Mouse (Mus musculus): Measurements from ENCODE around the gene Heg1. TPM values are rescaled to one million over a fixed set of nuclear protein-coding genes. Genes with fewer than 3 reads are reported as not detected.

The Heg1 gene
- polyA plus RNA-seq, 1 experiment from 2014 or later = 9.1 TPM

DNA sequence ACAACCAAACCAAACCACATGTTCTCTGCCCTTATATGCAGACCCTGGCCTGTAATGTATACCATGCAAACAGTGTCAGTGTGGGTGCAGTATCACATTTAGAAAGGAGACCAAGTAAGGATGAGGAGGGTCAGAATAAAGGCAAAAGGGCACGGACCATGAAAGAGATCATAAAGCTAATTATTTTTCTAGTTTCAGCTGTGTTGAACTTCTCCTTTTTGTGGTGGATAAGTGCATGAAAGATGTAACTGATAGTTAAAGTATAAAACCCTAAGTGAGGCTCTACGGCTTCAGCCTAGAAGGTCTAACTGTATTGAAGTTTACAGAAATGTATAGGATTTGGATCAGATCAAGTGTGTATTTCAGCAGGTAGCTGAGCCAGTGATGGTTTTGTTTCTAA is 63.8 kb downstream of the Heg1 start:
- no peak for ATAC-seq (ENCODE audit: low FRiP score, low TSS enrichment)
- H3K4me2 ChIP-seq (replicated peaks; ENCODE audit: low read depth) = no peak overlapping the region
- H3K27me3 ChIP-seq (ENCODE audit: control insufficient read depth, insufficient read depth, low read length) = no peaks in the 10 kb centered on the region
- H3K9ac ChIP-seq (ENCODE audit: low read length) = no peak overlapping the region
- H3K27ac ChIP-seq (replicated peaks) = no peak overlapping the region
- DNase-seq (ENCODE audit: low spot score) = no peak
- TF ChIP-seq EP300 (optimal IDR thresholded peaks at IDR 0.05) = no peak
- TF ChIP-seq CTCF (IDR thresholded peaks at IDR 0.05; ENCODE audit: low read depth) = no peak
- no peaks in the 10 kb centered on the region for H3K9me3 ChIP-seq (ENCODE audit: control insufficient read depth, low read length)
- no peak overlapping the region for H3K4me3 ChIP-seq (ENCODE audit: low read depth, low read length)
- H3K4me1 ChIP-seq (replicated peaks; ENCODE audit: control insufficient read depth, insufficient read depth) = no peaks in the 10 kb centered on the region
- WGBS = 93% methylated on average over 2 of the region's 2 CpGs
- no peaks in the 10 kb centered on the region; the same call in 1 of the 2 replicates for H3K36me3 ChIP-seq (ENCODE audit: control insufficient read depth, insufficient read depth, low read length)

- no peaks in the 10 kb centered on the region for H3K4me1 ChIP-seq (replicated peaks; ENCODE audit: control insufficient read depth, insufficient read depth)
- H3K4me3 ChIP-seq (ENCODE audit: low read depth, low read length) = no peak overlapping the region; the same call in 1 of the 2 replicates
- H3K27me3 ChIP-seq (ENCODE audit: control insufficient read depth, insufficient read depth, low read length) = no peaks in the 10 kb centered on the region
- DNase-seq (ENCODE audit: low spot score) (peak; percentile 53), ATAC-seq (ENCODE audit: low FRiP score, low TSS enrichment) (peak; percentile 55)
- TF ChIP-seq EP300 (optimal IDR thresholded peaks at IDR 0.05) (no peak), CTCF (IDR thresholded peaks at IDR 0.05; ENCODE audit: low read depth) (no peak)
- no peak overlapping the region for H3K27ac ChIP-seq (replicated peaks)
- no peaks in the 10 kb centered on the region for H3K9me3 ChIP-seq (ENCODE audit: control insufficient read depth, low read length)
- WGBS = 37% methylated on average over 13 of the region's 13 CpGs
- no peak overlapping the region for H3K9ac ChIP-seq (ENCODE audit: low read length)
- 0 out of 2 replicates have a peak, but pooled peaks cover 1% of the 10 kb centered on the region for H3K36me3 ChIP-seq (ENCODE audit: control insufficient read depth, insufficient read depth, low read length)
- H3K4me2 ChIP-seq (replicated peaks; ENCODE audit: low read depth) = peak overlapping the region; percentile 50
These were observed 67.0 kb downstream of the Heg1 start for GRCm38 (mm10) chr16:33751152-33751551.

- H3K9ac ChIP-seq (ENCODE audit: low read length) = no peak overlapping the region
- TF ChIP-seq EP300 (optimal IDR thresholded peaks at IDR 0.05) (no peak), CTCF (IDR thresholded peaks at IDR 0.05; ENCODE audit: low read depth) (no peak)
- H3K9me3 ChIP-seq (ENCODE audit: control insufficient read depth, low read length) = no peaks in the 10 kb centered on the region
- H3K4me2 ChIP-seq (replicated peaks; ENCODE audit: low read depth) = peak overlapping the region; percentile 50
- H3K4me1 ChIP-seq (replicated peaks; ENCODE audit: control insufficient read depth, insufficient read depth) = no peaks in the 10 kb centered on the region
- peak; percentile 65 for ATAC-seq (ENCODE audit: low FRiP score, low TSS enrichment)
- H3K27ac ChIP-seq (replicated peaks) = no peak overlapping the region
- H3K27me3 ChIP-seq (ENCODE audit: control insufficient read depth, insufficient read depth, low read length) = no peaks in the 10 kb centered on the region
- peak; percentile 42 for DNase-seq (ENCODE audit: low spot score)
- 56% methylated on average over 12 of the region's 12 CpGs for WGBS
- 0 out of 2 replicates have a peak, but pooled peaks cover 3% of the 10 kb centered on the region for H3K36me3 ChIP-seq (ENCODE audit: control insufficient read depth, insufficient read depth, low read length)
- H3K4me3 ChIP-seq (ENCODE audit: low read depth, low read length) = no peak overlapping the region
These were observed 67.4 kb downstream of the Heg1 start for GRCm38 (mm10) chr16:33751590-33751989.

GRCm38 (mm10) chr16:33752904-33753578 is 68.9 kb downstream of the Heg1 start:
- no peaks in the 10 kb centered on the region for H3K27me3 ChIP-seq (ENCODE audit: control insufficient read depth, insufficient read depth, low read length)
- no peak overlapping the region for H3K27ac ChIP-seq (replicated peaks)
- 0 out of 2 replicates have a peak, but pooled peaks cover 3% of the 10 kb centered on the region for H3K36me3 ChIP-seq (ENCODE audit: control insufficient read depth, insufficient read depth, low read length)
- DNase-seq (ENCODE audit: low spot score) = no peak
- TF ChIP-seq EP300 (optimal IDR thresholded peaks at IDR 0.05) (no peak), CTCF (IDR thresholded peaks at IDR 0.05; ENCODE audit: low read depth) (no peak)
- WGBS = 69% methylated on average over 8 of the region's 8 CpGs
- H3K4me2 ChIP-seq (replicated peaks; ENCODE audit: low read depth) = no peak overlapping the region
- H3K9me3 ChIP-seq (ENCODE audit: control insufficient read depth, low read length) = no peaks in the 10 kb centered on the region
- no peak overlapping the region for H3K9ac ChIP-seq (ENCODE audit: low read length)
- no peak; the same call in 1 of the 2 replicates for ATAC-seq (ENCODE audit: low FRiP score, low TSS enrichment)
- no peaks in the 10 kb centered on the region for H3K4me1 ChIP-seq (replicated peaks; ENCODE audit: control insufficient read depth, insufficient read depth)
- no peak overlapping the region for H3K4me3 ChIP-seq (ENCODE audit: low read depth, low read length)

DNA sequence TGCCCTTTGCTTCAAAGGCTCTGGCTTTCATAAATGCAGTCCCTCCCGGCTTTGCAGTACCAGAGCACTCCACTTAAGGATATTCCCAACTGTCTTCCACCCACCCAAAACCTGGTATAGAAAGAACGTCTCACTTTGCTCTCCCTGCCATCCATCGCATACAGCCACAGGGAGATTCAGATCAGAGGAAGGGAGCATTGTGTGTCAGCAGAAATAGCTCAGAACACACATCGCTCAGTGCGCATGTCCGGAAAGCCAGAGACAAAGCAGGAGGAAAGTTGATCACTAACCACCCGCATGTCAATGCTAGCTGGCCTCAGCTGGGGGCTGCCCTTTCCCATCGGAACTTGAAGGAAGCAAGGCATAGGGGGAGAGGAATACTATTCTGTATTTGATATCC is 71.1 kb downstream of the Heg1 start:
- 82% methylated on average over 8 of the region's 8 CpGs for WGBS
- Histone ChIP-seq H3K4me2 (replicated peaks; ENCODE audit: low read depth) (no peak overlapping the region), H3K27ac (replicated peaks) (no peak overlapping the region), H3K9me3 (ENCODE audit: control insufficient read depth, low read length) (no peaks in the 10 kb centered on the region), H3K36me3 (ENCODE audit: control insufficient read depth, insufficient read depth, low read length) (0 out of 2 replicates have a peak, but pooled peaks cover 3% of the 10 kb centered on the region), H3K27me3 (ENCODE audit: control insufficient read depth, insufficient read depth, low read length) (no peaks in the 10 kb centered on the region), H3K4me1 (replicated peaks; ENCODE audit: control insufficient read depth, insufficient read depth) (no peaks in the 10 kb centered on the region), H3K9ac (ENCODE audit: low read length) (no peak overlapping the region), H3K4me3 (ENCODE audit: low read depth, low read length) (no peak overlapping the region)
- ATAC-seq (ENCODE audit: low FRiP score, low TSS enrichment) = no peak
- DNase-seq (ENCODE audit: low spot score) = no peak
- TF ChIP-seq EP300 (optimal IDR thresholded peaks at IDR 0.05) (no peak), CTCF (IDR thresholded peaks at IDR 0.05; ENCODE audit: low read depth) (no peak)

DNA sequence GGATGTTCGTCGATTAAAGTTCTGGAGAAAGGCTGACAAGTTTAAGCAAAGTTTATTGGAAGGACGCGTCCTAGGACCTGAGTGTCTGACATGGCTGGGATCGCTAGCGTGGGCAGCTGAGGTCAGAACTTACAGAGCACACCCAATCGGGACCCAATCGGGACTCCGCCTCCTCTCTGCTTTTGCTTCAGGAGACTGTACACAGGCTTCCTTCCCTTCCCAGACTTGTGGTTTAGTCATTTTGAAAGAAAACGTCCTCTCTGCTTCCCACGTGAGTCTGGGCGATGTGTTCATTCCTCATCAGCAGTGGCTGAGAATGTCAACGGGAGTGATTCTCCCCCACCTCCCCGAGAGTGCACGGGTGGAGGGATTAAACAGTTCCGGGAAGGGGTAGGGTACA is 71.8 kb downstream of the Heg1 start:
- Histone ChIP-seq H3K36me3 (ENCODE audit: control insufficient read depth, insufficient read depth, low read length) (peaks cover 5% of the 10 kb centered on the region; the same call in 1 of the 2 replicates), H3K9ac (ENCODE audit: low read length) (no peak overlapping the region), H3K4me3 (ENCODE audit: low read depth, low read length) (no peak overlapping the region), H3K4me1 (replicated peaks; ENCODE audit: control insufficient read depth, insufficient read depth) (no peaks in the 10 kb centered on the region), H3K9me3 (ENCODE audit: control insufficient read depth, low read length) (no peaks in the 10 kb centered on the region), H3K27me3 (ENCODE audit: control insufficient read depth, insufficient read depth, low read length) (no peaks in the 10 kb centered on the region), H3K27ac (replicated peaks) (no peak overlapping the region), H3K4me2 (replicated peaks; ENCODE audit: low read depth) (no peak overlapping the region)
- WGBS = 56% methylated on average over 16 of the region's 16 CpGs
- DNase-seq (ENCODE audit: low spot score) (no peak), ATAC-seq (ENCODE audit: low FRiP score, low TSS enrichment) (no peak)
- TF ChIP-seq EP300 (optimal IDR thresholded peaks at IDR 0.05) (no peak), CTCF (IDR thresholded peaks at IDR 0.05; ENCODE audit: low read depth) (no peak)

Data from stomach, postnatal 0 days (tissue).